Mouse (Mus musculus) embryo, embryonic 10 days (tissue): Measurements from ENCODE around the gene Tgm4.

Experiments used
- DNase-seq: peaks from one replicate; pipeline ENCODE4 v3.0.0-alpha.2; 2015; ENCODE audit warnings: low spot score

The Tgm4 gene

DNA sequence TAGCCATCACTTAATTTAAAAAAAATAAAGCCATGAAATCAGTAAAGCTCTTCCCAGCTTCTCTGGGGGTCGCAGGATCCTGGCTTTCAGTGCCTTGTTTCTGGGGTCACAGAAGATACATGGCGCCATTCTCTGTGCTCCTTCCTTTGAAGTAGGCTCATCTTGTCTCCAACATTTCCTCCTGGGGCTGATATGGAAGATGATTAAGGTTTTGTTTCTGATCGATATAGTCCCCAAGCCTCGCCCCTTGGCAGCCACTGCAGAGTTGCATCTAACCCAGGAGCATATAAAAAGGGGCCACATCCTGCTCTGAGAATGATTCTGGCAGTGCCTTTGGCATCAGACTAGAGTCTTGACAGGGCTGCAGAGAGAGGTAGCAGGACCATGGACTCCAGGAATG lies at the start of gene Tgm4:
TSS of gene Tgm4 (plus strand) at position 301 of the 400 bp plus-strand sequence.
- no peak for DNase-seq

DNA sequence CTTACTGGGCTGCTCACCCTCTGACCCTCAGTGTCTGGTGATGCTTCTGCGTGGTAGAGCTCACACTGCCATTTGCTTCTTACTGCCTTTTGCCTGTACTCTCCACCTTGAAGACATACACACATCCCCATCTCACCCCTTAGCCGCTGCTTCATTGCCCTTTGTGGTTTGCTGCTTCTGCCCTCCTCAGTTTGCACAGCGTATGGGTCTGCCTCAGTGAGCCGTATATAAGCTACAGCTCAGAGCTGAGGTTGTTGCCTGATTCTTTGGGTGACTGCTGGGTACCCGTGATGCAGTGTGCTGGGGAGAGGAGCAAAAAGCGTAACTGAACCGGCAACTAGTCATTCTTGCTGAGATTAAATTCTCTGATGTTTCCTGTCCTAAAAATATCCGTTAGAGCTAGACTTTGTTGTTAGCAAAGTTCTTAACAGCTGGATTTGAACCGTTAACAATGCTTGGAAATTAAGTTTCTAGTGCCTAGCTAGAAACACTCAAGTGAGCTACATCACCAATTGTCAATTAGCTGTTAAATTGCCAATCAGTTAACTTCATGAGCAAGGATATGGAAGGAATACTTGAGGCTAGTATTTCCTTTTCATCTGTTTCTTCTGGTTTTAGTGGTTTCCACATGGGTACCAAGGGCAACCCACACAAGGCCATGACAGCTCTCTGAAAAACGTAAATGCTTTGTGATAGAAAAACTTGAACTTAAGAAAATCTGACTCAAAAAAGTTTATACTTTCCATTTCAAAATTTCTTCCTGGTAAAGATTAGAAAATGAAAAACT lies 35.9 kb upstream of the Tgm4 start:
- DNase-seq: no peak

DNA sequence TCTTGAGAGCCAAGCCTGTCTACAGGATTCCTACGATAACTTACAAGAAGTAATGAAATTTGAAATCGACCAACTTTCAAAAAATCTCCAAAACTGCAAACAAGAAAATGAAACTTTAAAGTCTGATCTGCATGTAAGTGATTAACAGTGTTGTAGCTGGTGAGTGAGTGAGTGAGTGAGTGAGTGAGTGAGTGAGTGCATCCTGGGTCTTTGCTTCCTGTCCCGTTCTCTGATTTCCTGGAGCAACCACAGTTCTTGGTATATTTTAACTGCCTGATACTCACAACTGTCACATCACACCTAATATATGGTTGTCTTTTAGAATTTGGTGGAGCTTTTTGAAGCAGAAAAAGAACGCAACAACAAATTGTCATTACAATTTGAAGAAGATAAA lies 35.3 kb upstream of the Tgm4 start:
- DNase-seq: no peak

DNA sequence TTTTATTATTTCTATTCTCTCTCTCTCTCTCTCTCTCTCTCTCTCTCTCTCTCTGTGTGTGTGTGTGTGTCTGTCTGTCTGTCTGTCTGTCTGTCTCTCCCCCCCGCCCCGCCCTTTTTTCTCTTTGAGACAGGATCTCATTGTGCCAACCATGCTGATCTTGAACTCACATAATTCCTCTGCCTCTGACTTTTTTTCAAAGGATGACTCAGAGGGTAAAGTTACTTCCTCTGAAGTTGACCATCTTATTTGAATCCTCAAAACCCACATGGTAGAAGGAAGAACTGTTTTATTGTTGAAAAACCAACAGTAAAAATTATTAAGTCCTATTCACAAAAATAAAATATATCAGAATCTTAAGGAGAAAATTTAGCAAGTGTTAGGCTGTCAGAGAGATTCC lies 29.8 kb upstream of the Tgm4 start:
- no peak for DNase-seq

DNA sequence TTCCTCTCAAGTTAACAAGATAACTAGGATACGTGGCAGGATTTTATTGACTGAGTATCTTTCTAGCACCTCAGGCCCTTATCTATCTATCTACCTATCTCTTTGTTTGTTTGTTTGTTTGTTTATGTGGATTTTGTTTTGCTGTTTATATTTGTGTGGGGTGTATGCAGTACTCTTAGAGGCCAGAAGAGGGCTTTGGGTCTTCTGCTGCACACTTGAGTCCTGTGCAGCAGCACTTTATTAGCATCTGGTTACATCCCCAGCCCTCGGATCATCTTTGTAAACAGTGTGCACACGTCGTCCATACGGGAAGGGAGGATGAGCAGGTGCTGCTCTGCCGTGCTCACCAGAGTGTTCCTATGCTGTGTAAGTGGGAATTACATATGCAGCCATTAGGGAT lies 28.5 kb upstream of the Tgm4 start:
- no peak for DNase-seq

DNA sequence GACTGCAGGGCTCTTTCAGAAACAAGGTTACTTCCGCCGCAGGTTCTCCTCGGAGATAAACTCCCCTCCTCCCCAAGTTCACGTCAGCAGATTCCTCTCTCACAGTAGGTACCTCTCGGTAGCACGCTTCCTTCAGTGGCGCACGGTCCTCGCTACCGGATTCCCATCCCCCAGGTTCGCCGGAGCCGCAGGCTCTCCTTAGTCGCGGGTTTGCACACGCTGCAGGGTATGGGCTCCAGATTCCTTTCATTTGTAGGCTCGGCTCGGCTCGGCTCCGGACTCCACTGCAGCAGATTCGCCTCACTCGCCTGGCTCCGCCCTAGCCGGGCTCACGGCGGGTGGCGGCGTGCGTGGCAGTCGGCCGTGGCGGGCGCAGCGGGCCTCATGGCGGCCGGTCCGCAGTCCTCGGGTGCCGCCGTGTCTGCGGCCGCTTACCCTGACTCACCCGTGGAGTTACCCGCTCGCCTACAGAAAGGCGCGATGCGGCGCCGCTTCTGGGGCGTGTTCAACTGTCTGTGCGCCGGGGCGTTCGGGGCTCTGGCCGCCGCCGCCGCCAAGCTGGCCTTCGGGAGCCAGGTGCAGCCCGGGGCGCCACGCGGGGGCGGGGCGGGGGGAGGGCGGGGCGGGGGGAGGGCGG lies 13.4 kb upstream of the Tgm4 start, which contains the start of gene Tmem42:
TSS of gene Tmem42 (plus strand) at position 332 of the 637 bp plus-strand sequence.
- peak; percentile 91 for DNase-seq

DNA sequence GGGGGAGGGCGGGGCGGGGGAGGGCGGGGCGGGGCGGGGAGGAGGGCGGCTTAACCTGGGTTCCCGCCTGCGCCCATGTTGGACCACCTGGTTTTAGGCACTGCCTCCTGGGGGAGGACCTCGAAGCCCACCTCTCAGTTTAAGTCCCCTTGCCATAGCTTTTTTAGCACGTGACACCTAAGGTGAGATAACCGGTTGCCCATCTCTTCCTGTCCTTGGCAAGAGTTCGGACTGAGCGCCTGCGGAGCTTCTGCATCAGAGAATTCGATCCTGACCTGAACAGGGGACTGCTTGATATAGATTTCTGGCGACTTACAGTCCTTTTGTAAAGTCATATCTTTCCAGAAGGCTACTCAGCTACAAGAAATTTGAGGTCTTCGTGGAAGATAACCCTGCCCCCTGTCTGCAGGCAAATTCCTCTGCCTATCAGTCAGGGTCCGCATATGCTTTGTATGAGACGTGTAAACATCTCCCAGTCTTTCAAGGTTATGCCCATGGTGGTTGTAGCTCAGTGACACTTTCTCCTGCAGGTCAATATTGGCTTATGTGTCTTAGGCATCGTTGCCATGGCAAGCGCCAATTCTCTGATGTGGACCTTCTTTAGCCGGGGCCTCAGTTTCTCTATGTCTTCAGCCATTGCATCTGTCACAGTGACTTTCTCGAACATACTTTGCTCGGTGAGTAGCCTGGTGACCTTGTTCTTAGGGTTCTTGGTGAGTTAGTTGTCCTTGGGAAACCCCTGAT lies 12.7 kb upstream of the Tgm4 start:
- DNase-seq: peak; percentile 44

DNA sequence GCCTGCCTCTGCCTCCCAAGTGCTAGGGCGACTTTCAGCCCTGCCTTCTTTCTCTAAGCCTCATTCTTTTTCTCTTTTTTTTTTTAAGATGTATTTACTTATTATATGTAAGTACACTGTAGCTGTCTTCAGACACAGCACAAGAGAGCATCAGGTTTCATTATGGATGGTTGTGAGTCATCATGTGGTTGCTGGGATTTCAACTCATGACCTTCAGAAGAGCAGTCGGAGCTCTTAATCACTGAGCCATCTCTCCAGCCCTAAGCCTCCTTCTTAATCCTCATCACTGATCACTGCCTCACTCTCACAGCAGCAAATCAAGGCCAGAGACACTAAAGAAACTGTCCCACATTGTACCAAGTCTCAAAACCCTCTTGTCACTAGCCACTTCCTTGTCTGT lies 10.3 kb upstream of the Tgm4 start:
- DNase-seq: no peak

DNA sequence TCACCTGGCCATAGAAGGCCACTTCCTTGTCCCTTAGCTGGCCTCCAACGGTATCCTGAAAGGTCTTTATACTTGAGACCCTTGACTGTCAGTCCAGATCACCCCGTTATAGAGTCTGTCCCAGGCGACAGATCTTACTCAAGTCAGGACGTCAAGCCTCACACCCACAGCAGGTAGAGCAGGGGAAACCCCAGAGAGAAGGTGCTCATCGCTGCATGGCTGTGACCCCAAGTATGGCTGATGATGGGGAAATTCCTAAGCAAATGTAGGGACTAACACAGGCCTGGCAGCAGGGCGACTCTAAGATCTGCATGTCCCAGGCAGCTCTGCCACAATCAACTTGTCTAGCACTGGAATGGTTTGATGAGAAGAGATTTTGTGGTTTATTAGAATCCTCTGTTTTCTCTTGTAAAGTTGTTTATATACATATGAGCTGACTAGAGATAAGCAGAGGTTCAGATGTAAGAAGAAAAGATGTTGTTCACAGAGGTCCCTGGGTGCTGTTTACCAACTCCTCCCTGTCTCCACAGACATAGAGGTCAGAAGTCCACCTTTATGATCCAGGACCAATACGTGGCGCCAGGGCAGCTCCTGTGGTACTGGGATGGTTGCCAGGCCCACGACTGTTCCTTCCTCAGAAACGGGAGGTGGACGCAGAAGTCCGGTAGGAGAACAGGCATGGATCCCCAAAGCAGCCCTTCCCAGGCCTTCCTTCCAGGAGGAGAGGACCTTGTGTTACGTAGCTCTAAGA lies 2.9 kb upstream of the Tgm4 start:
- no peak for DNase-seq

DNA sequence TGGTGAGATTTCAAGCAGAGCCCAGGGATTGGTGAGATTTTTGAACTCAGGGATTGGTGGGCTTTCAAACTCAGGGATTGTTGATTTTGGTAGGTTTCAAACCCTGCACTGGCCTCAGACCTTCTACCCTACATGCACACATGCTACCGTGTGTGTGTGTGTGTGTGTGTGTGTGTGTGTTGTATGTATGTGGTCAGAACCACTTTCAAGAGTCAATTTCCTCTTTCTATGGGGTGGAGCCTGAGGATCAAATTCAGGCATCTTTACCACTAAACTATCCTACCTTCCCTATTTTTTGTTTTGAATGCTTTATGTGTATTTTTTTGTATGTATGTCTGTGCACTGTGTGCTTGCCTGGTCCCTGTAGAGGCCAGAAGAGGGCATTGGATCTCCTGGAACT lies 13.1 kb downstream of the Tgm4 start:
- no peak for DNase-seq

DNA sequence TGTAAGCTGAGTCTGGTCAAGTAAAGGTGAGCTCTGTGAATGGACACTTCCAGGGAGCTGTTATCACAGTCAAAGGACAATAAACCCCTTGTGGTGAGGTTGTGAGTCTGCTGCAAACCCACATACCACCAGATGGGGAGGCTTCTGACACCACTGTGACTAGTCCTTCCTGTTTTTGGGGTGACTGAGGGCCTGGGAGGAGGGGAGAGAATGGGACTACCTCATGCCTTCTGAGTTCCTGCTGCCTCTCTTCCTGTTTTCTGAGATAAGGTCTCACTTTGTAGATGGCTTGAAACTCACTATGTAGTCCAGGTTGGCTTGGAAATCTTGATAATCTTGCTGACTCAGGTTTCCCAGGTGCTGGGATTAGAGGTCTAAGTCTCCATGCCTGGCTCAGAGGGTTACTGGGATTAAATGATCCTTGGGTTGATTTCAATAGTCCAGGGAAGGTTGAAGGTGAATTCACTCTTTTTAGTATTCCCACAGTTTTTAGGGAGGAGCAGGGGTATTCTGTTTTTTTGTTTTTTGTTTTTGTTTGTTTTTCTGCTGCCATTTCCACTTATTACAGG lies 24.3 kb downstream of the Tgm4 start:
- no peak for DNase-seq

DNA sequence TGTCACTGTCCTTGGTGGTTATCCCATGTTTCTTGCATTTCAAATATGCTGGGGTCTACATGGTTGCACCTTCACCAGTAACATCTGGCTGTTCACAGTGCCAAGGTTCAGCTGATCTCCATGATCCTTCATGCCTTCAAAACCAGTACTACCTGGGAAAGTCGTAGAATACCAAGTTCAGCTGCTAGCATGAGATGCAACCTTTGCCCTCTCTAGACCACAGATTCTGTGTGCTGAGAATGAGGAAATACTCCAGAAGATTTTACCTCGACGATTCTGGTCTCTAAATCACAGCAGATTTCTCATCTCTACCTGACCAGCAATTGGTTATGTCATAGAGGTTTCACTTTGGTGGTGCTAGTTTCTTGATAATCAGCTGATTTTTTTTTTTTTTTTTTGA lies 25.6 kb downstream of the Tgm4 start:
- DNase-seq: no peak

DNA sequence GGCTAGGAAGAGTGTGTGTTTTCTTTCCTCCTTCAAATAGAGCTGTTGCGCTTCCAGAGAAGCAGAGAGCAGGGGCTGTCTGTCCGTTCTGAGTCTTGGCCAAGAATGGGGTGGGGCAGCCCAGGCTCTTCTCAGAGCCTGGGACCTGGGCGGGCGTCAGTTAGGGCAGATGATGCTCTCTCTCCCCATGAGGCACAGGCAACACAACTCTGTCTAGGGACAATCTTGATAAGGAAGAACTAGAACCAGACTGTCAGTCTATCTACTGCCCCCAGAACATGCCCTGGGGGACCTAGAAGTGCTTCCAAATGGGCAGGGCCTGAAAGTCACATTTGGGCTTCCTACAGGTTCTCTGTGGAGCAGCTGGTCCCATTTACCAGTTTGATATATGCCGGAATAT lies 44.6 kb downstream of the Tgm4 start:
- DNase-seq: no peak

DNA sequence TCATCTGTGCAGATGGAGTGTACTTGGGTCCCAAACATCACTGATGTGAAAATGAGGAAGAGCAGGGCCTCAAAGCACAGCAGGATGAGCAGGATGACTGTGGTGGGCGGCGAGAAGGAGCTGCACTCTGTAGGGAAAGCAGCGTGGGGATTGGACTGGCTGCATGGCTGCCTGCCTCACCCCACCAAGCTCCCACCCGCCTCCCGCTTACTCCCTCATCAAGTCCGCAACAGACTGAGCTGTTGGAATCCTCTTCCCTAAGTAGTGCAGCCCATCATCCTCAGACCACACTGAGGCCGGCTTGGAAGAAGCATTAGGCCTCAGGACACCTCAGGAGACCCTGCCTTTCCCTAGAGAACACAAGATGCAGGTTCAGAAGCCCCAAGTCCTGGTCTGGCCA lies 45.8 kb downstream of the Tgm4 start:
- DNase-seq: no peak

DNA sequence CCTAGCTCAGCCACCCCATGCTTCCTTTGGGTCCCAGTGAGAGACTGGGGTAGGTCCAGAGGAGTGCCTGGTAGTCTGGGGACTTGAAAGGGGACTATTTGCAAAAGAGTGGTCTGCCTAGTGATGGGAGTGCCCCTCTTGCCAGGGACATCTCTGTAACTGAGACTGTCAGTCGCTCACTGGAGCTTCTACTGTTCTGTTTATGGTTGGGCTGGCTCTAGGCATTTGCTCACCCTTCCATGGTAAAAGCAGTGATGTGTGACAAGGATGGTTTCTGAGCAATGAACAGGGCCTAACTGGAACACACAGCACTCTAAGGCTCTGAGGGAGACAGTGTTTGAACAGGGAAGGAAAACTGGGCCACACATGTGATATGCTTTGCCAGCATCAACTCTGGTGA lies 46.3 kb downstream of the Tgm4 start:
- no peak for DNase-seq

DNA sequence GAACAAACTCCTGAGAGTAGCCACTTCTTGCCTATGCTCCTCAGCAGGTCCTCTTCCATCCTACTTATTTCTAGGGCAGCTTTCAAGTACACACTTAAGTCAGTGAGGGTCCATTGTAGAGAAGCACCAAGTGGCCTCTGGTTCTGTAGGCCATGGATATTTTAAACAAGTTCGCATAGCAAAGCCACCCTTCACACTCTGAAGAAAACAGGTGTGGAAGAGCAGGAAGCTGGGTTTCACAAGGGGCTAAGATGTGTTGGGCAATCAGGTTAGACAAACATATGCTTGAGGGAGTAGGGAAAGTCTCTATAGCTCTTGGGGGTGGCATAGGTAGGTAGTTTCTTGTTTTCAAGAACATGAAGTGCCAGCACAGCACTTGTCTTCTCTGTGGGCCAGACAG lies 50.8 kb downstream of the Tgm4 start:
- no peak for DNase-seq

DNA sequence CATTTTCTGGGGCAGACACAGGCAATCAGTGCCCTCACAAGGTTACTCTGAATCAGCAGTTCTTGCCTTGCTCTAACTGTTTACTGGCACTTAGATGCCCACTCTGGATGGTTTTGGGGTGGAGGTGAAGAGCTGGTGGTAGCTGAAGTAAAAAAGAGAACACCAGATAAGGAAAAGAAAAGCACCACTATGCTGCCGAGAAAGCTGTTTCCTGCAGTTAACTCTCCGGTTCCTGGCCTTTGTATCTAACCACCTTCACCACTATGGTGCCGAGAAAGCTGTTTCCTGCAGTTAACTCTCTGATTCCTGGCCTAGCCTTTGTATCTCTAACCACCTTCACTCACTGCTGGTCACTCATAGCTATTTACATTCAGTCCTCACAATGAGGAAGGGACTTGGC lies 53.0 kb downstream of the Tgm4 start:
- DNase-seq: no peak

DNA sequence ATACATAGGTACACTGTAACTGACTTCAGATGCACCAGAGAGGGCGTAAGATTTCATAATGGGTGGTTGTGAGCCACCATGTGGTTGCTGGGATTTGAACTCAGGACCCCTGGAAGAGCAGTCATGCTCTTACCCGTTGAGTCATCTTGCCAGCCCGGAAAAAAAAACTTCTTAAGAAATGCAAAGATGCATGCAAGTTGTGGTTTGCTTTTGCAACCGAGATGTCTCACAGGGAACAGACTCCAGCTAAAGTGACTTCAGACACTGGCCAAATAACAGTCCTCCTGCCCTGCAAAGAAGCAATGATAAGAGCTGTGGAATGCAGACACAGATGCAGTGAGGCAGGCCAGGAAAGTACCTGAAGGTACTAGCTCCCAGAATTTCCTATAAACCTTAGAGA lies 56.3 kb downstream of the Tgm4 start:
- no peak for DNase-seq

DNA sequence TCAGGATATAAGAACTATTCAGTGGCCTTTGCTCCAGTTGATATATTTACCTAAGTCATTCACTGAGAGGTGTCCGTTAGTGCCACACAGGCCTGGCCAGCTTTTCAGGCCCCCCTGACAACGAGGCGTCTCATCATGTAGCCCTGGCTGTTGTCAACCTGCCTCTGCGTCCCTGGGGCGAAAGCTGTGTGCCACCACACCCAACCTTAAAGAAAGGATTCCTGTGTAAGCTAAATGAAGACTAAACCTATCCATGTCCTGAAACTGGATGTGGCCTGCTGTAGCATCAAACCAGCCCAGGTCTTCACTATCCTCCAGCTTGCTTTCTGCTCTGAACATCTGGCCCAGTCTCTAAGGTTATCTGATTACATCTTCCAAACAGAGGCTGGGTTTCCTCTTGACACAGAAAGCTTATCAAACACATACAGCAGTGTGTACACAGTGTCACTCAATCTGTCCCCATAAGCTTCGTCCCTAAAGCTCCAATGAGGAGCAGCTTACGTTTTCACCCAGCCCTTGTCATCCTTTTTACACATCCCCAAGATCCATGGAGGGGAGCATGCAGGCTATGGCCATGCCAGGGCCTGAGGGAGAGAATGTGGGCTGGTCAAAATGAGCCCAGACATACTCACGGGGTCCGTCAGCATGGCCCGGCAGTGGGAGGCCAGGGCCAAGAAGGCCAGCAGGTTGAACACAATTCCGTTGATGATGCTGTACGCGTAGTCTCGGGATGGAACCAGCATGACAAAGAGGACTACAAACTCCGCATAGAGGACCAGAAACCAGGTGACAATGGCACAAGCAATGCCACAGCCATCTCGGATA lies 65.3 kb downstream of the Tgm4 start:
- DNase-seq: no peak

DNA sequence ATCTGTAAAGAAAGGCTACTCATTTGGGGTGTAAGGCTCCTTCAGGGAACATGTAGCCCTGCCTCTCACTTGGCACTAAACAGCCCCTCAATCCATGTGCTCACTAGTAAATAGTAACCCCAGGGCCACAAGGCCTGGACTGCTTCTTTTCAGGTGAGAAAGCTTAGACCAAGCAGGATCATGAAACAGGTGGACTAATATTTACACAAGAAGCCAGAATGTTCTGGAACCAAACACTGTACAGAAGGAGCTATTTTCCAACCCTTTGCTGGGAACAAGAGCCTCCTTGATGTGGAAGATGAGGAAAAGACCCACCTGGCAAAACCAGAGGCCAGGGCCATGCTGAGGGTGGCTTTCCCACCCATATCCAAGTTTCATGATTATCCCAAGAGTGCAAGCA lies 68.9 kb downstream of the Tgm4 start:
- DNase-seq: no peak

DNA sequence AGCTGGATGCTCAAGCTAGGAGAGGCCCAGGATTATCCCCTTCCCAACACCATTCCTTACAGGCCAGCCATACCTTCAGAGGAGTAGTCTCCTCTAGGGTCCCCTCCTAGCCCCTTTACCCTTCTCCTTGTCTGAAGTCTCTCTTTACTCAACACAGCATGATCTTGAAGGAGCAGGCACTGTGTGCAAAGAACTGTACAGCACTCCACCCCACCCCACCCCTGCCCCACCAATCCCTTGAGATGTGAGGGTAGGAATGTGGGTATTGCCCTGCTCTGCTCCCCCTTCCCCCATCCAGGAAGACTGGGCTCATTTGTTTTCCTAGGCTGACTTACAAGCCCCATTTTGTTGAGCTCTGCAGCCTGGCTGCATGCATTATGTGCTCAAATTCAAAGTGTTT lies 69.8 kb downstream of the Tgm4 start:
- no peak for DNase-seq
